Mouse (Mus musculus): ENCODE measurements around the gene Thsd4. TPM values are rescaled to one million over a fixed set of nuclear protein-coding genes. Genes with fewer than 3 reads are reported as not detected.

The Thsd4 gene
- total and polyA plus RNA-seq, 2 experiments from 2014 or later = 4.9 to 15.3 TPM

- no peaks in the 10 kb centered on the region for H3K9me3 ChIP-seq (ENCODE audit: low read length)
- H3K4me1 ChIP-seq (ENCODE audit: insufficient read depth, low read length) = no peaks in the 10 kb centered on the region
- TF ChIP-seq CTCF (IDR thresholded peaks at IDR 0.05; ENCODE audit: low read depth) = no peak
- H3K36me3 ChIP-seq (ENCODE audit: insufficient read depth, low read length) = no peaks in the 10 kb centered on the region
- H3K4me3 ChIP-seq (ENCODE audit: low read length) = no peak overlapping the region
- ATAC-seq (no peak), DNase-seq (ENCODE audit: low spot score) (no peak)
- 30% methylated on average over 6 of the region's 6 CpGs for WGBS
- H3K9ac ChIP-seq (replicated peaks; ENCODE audit: low read length) = no peak overlapping the region
- no peak overlapping the region for H3K4me2 ChIP-seq (ENCODE audit: low read depth, low read length)
- no peak overlapping the region for H3K27ac ChIP-seq
- no peaks in the 10 kb centered on the region for H3K27me3 ChIP-seq (ENCODE audit: insufficient read depth, low read length)
These were observed 297.7 kb downstream of the Thsd4 start for GRCm38 (mm10) chr9:60224039-60224695.

- H3K27ac ChIP-seq = no peak overlapping the region
- TF ChIP-seq CTCF (IDR thresholded peaks at IDR 0.05; ENCODE audit: low read depth) = no peak
- H3K9me3 ChIP-seq (ENCODE audit: low read length) = no peaks in the 10 kb centered on the region
- no peaks in the 10 kb centered on the region for H3K4me1 ChIP-seq (ENCODE audit: insufficient read depth, low read length)
- no peak overlapping the region for H3K4me3 ChIP-seq (ENCODE audit: low read length)
- no peak for ATAC-seq
- 92% methylated on average over 2 of the region's 2 CpGs for WGBS
- DNase-seq (ENCODE audit: low spot score) = no peak
- no peak overlapping the region for H3K9ac ChIP-seq (replicated peaks; ENCODE audit: low read length)
- no peak overlapping the region for H3K4me2 ChIP-seq (ENCODE audit: low read depth, low read length)
- no peaks in the 10 kb centered on the region for H3K36me3 ChIP-seq (ENCODE audit: insufficient read depth, low read length)
- no peaks in the 10 kb centered on the region for H3K27me3 ChIP-seq (ENCODE audit: insufficient read depth, low read length)
These were observed 301.4 kb downstream of the Thsd4 start for GRCm38 (mm10) chr9:60220431-60220830.

GRCm38 (mm10) chr9:60218396-60218795 lies 303.4 kb downstream of the Thsd4 start:
- no peak overlapping the region for H3K4me2 ChIP-seq (ENCODE audit: low read depth, low read length)
- ATAC-seq = no peak
- no peak for TF ChIP-seq CTCF (IDR thresholded peaks at IDR 0.05; ENCODE audit: low read depth)

GRCm38 (mm10) chr9:60216029-60216428 lies 305.8 kb downstream of the Thsd4 start:
- Histone ChIP-seq H3K27ac (no peak overlapping the region), H3K4me2 (ENCODE audit: low read depth, low read length) (no peak overlapping the region), H3K36me3 (ENCODE audit: insufficient read depth, low read length) (no peaks in the 10 kb centered on the region), H3K4me1 (ENCODE audit: insufficient read depth, low read length) (no peaks in the 10 kb centered on the region), H3K27me3 (ENCODE audit: insufficient read depth, low read length) (no peaks in the 10 kb centered on the region), H3K9me3 (ENCODE audit: low read length) (no peaks in the 10 kb centered on the region), H3K4me3 (ENCODE audit: low read length) (no peak overlapping the region), H3K9ac (replicated peaks; ENCODE audit: low read length) (no peak overlapping the region)
- DNase-seq (ENCODE audit: low spot score) (no peak), ATAC-seq (no peak)
- no peak for TF ChIP-seq CTCF (IDR thresholded peaks at IDR 0.05; ENCODE audit: low read depth)
- 86% methylated on average over 6 of the region's 6 CpGs for WGBS

More at GRCm38 (mm10) chr9:60218396-60218795, 303.4 kb downstream of the Thsd4 start:
- Histone ChIP-seq H3K4me1 (ENCODE audit: insufficient read depth, low read length) (no peaks in the 10 kb centered on the region), H3K9ac (replicated peaks; ENCODE audit: low read length) (no peak overlapping the region), H3K27ac (no peak overlapping the region), H3K9me3 (ENCODE audit: low read length) (no peaks in the 10 kb centered on the region), H3K4me3 (ENCODE audit: low read length) (no peak overlapping the region), H3K27me3 (ENCODE audit: insufficient read depth, low read length) (no peaks in the 10 kb centered on the region), H3K36me3 (ENCODE audit: insufficient read depth, low read length) (no peaks in the 10 kb centered on the region)
- 75% methylated on average over 6 of the region's 6 CpGs for WGBS
- no peak for DNase-seq (ENCODE audit: low spot score)

GRCm38 (mm10) chr9:60213111-60213510 lies 308.7 kb downstream of the Thsd4 start:
- no peak overlapping the region for H3K9ac ChIP-seq (replicated peaks; ENCODE audit: low read length)
- H3K4me2 ChIP-seq (ENCODE audit: low read depth, low read length) = no peak overlapping the region
- H3K27me3 ChIP-seq (ENCODE audit: insufficient read depth, low read length) = no peaks in the 10 kb centered on the region
- H3K9me3 ChIP-seq (ENCODE audit: low read length) = no peaks in the 10 kb centered on the region
- DNase-seq (ENCODE audit: low spot score) = no peak
- no peak for ATAC-seq
- H3K27ac ChIP-seq = no peak overlapping the region
- WGBS = 85% methylated on average over 1 of the region's 1 CpGs
- TF ChIP-seq CTCF (IDR thresholded peaks at IDR 0.05; ENCODE audit: low read depth) = no peak
- no peak overlapping the region for H3K4me3 ChIP-seq (ENCODE audit: low read length)
- no peaks in the 10 kb centered on the region for H3K4me1 ChIP-seq (ENCODE audit: insufficient read depth, low read length)
- H3K36me3 ChIP-seq (ENCODE audit: insufficient read depth, low read length) = no peaks in the 10 kb centered on the region

GRCm38 (mm10) chr9:60208843-60209242 lies 313.0 kb downstream of the Thsd4 start:
- TF ChIP-seq CTCF (IDR thresholded peaks at IDR 0.05; ENCODE audit: low read depth) = no peak
- H3K4me3 ChIP-seq (ENCODE audit: low read length) = no peak overlapping the region
- no peaks in the 10 kb centered on the region for H3K4me1 ChIP-seq (ENCODE audit: insufficient read depth, low read length)
- H3K36me3 ChIP-seq (ENCODE audit: insufficient read depth, low read length) = no peaks in the 10 kb centered on the region
- no peak for ATAC-seq
- H3K27ac ChIP-seq = no peak overlapping the region
- 98% methylated on average over 1 of the region's 1 CpGs for WGBS
- no peaks in the 10 kb centered on the region for H3K27me3 ChIP-seq (ENCODE audit: insufficient read depth, low read length)
- H3K9me3 ChIP-seq (ENCODE audit: low read length) = no peaks in the 10 kb centered on the region
- H3K4me2 ChIP-seq (ENCODE audit: low read depth, low read length) = no peak overlapping the region
- no peak overlapping the region for H3K9ac ChIP-seq (replicated peaks; ENCODE audit: low read length)
- no peak for DNase-seq (ENCODE audit: low spot score)

- DNase-seq (ENCODE audit: low spot score) = no peak
- WGBS = 78% methylated on average over 7 of the region's 7 CpGs
These were observed 318.7 kb downstream of the Thsd4 start for GRCm38 (mm10) chr9:60203141-60203540.

More at GRCm38 (mm10) chr9:60203141-60203540, 318.7 kb downstream of the Thsd4 start:
- Histone ChIP-seq H3K36me3 (ENCODE audit: insufficient read depth, low read length) (no peaks in the 10 kb centered on the region), H3K27ac (no peak overlapping the region), H3K4me1 (ENCODE audit: insufficient read depth, low read length) (no peaks in the 10 kb centered on the region), H3K27me3 (ENCODE audit: insufficient read depth, low read length) (no peaks in the 10 kb centered on the region), H3K4me2 (ENCODE audit: low read depth, low read length) (no peak overlapping the region), H3K9me3 (ENCODE audit: low read length) (no peaks in the 10 kb centered on the region), H3K9ac (replicated peaks; ENCODE audit: low read length) (no peak overlapping the region), H3K4me3 (ENCODE audit: low read length) (no peak overlapping the region)
- ATAC-seq = no peak
- no peak for TF ChIP-seq CTCF (IDR thresholded peaks at IDR 0.05; ENCODE audit: low read depth)

Measured in hindbrain, postnatal 0 days (tissue).